Mouse (Mus musculus) heart, embryonic 14.5 days (tissue): ENCODE results near the gene Zfp566. TPM values are rescaled to one million over a fixed set of nuclear protein-coding genes. Genes with fewer than 3 reads are reported as not detected.
"Not testable (repeated sequence)": the region's sequence is repeated elsewhere in the genome, so short reads cannot be mapped to it uniquely, and the experiment has no call there.

ENCODE experiments used
- ATAC-seq: fragments of 200-750 bp; cut with Nextera tagmentation; 2 replicates; pipeline ENCODE4 v1.8.0; 2017; ENCODE audit warnings: low read depth, moderate TSS enrichment; ENCODE audit not compliant: insufficient number of reproducible peaks, insufficient read depth, low FRiP score
- H3K27ac ChIP-seq, 2 experiments: fragments of 200-500 bp in 1 of 2; fragments of 300-500 bp in 1 of 2; sonication (generic) in 1 of 2; replicated peaks in 1 of 2; 2 replicates each; pipeline ENCODE4 v1.5.1; 2012 to 2014; ENCODE audit warnings: low read depth in 2 of 2, low read length in 2 of 2, control low read depth in 1 of 2, mild to moderate bottlenecking in 1 of 2, mixed read lengths in 1 of 2; ENCODE audit not compliant: control insufficient read depth in 1 of 2, insufficient read depth in 1 of 2
- H3K27me3 ChIP-seq: fragments of 300-500 bp; sonication (generic); 2 replicates; pipeline ENCODE4 v1.6.1; 2014; ENCODE audit warnings: mild to moderate bottlenecking, low read length, control low read depth; ENCODE audit not compliant: control insufficient read depth, insufficient read depth
- H3K36me3 ChIP-seq: fragments of 300-500 bp; sonication (generic); 2 replicates; pipeline ENCODE4 v1.6.1; 2014; ENCODE audit warnings: mild to moderate bottlenecking, control low read depth, low read length, mixed read lengths; ENCODE audit not compliant: control insufficient read depth, insufficient read depth
- H3K4me1 ChIP-seq, 2 experiments: fragments of 200-500 bp in 1 of 2; fragments of 300-500 bp in 1 of 2; sonication (generic) in 1 of 2; 2 replicates each; pipeline ENCODE4 v1.6.1; 2012 to 2014; ENCODE audit warnings: low read length in 2 of 2, control low read depth in 1 of 2, mixed read lengths in 1 of 2; ENCODE audit not compliant: control insufficient read depth in 2 of 2, insufficient read depth in 2 of 2
- H3K4me2 ChIP-seq: fragments of 300-500 bp; sonication (generic); 2 replicates; pipeline ENCODE4 v1.6.1; 2014; ENCODE audit warnings: mild to moderate bottlenecking, low read length
- H3K4me3 ChIP-seq, 2 experiments: fragments of 200-500 bp in 1 of 2; fragments of 300-500 bp in 1 of 2; sonication (generic) in 1 of 2; 2 replicates each; pipeline ENCODE4 v1.5.1; 2012 to 2014; ENCODE audit warnings: low read length in 2 of 2, mild to moderate bottlenecking in 2 of 2, control low read depth in 1 of 2, low read depth in 1 of 2, moderate library complexity in 1 of 2; ENCODE audit not compliant: control insufficient read depth in 1 of 2, insufficient read depth in 1 of 2
- H3K9ac ChIP-seq: fragments of 300-500 bp; sonication (generic); 2 replicates; pipeline ENCODE4 v1.6.1; 2014; ENCODE audit warnings: mild to moderate bottlenecking, low read length
- H3K9me3 ChIP-seq: fragments of 300-500 bp; sonication (generic); 2 replicates; pipeline ENCODE4 v1.6.1; 2016; ENCODE audit warnings: low read length, control low read depth; ENCODE audit not compliant: control insufficient read depth
- WGBS: fragments of 180-500 bp; shearing (Covaris S2); extraction: QIAGEN DNeasy Blood & Tissue Kit; methylation state at CpG from one replicate; pipeline ENCODE4 v1.1.7; 2014; 5-methylcytosine and 5-hydroxymethylcytosine counted together
- polyA plus RNA-seq: library from polyadenylated mRNA; unstranded; fragments of >200 nt; fragmentation: Nextera tagmentation; extraction: Ambion mirVana; gene quantifications from 2 replicates; pipeline ENCODE4 v1.2.1, GENCODE M21; 2014

Gene Zfp566
- 5.2 and 6.4 TPM in 2 replicates for polyA plus RNA-seq

DNA sequence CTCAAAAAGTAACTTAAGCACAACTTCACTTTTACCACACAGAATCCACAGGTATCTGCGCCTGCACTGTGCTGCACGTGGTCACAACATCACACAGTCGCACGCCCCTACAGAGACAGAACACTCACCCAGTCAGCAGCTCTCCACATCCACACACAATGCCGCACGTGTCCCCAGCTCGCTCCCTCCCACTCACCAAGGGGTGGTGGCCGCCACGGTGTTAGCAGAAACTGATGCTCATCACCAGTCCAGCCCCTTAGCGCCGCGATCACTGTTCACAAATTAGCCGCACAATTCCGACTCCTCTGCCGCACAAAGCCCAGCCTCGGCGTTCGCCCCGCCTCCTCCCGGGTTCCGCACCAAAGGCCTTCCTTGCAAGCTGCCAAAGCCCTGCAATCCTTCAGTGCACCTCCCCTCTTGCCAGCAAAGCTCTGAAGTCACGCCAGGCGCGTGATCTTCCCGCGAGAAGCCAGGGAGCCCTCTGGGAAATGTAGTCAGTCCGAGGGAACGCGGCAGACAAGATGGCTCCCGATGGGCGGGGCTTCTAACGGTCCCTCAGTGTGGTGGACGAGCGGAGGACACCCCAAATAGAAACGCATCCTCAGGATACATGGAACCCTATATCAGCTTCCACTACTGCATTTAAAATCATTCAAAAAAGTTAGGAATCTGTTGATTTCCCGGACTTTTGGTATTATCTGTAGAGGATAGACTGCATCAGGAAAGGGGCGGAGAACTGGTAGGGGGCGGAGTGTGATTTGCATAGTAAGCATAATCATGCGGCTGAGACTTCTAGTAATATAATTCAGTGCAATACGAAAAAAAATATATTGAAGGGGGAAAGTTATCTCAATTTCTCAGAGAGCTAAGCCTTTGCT, at the start of gene Zfp566, which contains the start of gene Gm26920:
Zfp566 (minus strand) TSS at position 436 of the 878 bp plus-strand sequence.
Gm26920 (minus strand) TSS at position 319 of the 878 bp plus-strand sequence.
- WGBS = under 1% methylated on average over 40 of the region's 40 CpGs
- peak within 1 kb of the TSS; percentile 76 for H3K9ac ChIP-seq
- H3K9me3 ChIP-seq = no peaks in the 10 kb centered on the region
- peaks cover 8% of the 10 kb centered on the region; the same call in 1 of the 2 replicates for H3K36me3 ChIP-seq
- peaks cover 7 to 13% of the 10 kb centered on the region in 2 experiments for H3K4me1 ChIP-seq
- H3K4me3 ChIP-seq = peak within 1 kb of the TSS; percentile 55 to 100
- ATAC-seq = peak; percentile 91
- H3K4me2 ChIP-seq = peak within 1 kb of the TSS; percentile 71
- H3K27me3 ChIP-seq = no peaks in the 10 kb centered on the region
- H3K27ac ChIP-seq = peak within 1 kb of the TSS; percentile 61 to 83

DNA sequence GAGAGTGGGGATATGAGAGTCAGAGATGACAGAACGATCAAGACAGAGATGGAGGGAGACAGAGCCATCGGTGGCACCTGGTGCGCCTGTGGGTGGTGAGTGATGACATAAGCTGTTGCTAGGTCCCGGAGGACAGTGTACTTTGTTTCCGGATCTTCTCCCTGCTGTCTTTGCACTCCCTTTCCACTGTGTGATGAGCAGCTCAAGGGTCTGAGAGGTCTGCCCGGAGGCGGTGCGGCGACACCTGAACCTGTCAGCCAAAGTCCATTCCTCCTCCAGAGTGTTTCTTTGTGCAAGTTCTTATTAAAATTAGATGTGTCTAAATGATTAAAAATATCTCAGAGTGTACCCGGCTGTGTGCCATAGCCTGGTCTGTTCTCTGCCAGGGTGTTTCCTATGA, 46.5 kb upstream of the Zfp566 start:
- H3K27ac ChIP-seq = no peak overlapping the region
- H3K4me2 ChIP-seq = no peak overlapping the region
- H3K27me3 ChIP-seq = no peaks in the 10 kb centered on the region
- peaks cover 58% of the 10 kb centered on the region for H3K36me3 ChIP-seq
- no peak for ATAC-seq
- no peaks in the 10 kb centered on the region for H3K4me1 ChIP-seq
- H3K9ac ChIP-seq = no peak overlapping the region
- WGBS = 89% methylated on average over 10 of the region's 10 CpGs
- H3K9me3 ChIP-seq = no peaks in the 10 kb centered on the region
- H3K4me3 ChIP-seq = no peak overlapping the region

DNA sequence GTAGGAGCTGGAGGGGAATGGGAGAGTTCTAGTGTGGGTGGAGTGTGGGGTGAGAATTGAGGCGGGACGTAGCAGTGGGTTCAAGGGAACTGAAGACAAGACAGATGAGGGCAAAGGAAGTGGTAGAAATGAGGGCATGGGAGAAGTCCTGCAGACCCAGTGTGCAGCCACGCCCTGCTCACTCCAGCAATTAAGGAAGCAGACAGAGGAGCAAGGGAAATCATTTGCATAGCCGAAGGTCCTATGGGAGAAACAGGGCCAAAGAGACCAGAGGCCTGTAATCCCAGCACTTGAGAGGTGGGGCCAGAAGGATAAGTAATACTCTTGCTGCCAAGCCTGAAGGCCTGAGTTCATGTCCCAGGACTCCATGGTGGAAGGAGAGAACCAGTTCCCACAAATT, 42.1 kb upstream of the Zfp566 start:
- Histone ChIP-seq H3K9ac (no peak overlapping the region), H3K9me3 (no peaks in the 10 kb centered on the region), H3K4me2 (no peak overlapping the region), H3K4me3 (no peak overlapping the region), H3K27me3 (no peaks in the 10 kb centered on the region), H3K36me3 (peaks cover 86% of the 10 kb centered on the region), H3K4me1 (no peaks in the 10 kb centered on the region), H3K27ac (no peak overlapping the region)
- no peak for ATAC-seq
- WGBS = 90% methylated on average over 4 of the region's 4 CpGs

DNA sequence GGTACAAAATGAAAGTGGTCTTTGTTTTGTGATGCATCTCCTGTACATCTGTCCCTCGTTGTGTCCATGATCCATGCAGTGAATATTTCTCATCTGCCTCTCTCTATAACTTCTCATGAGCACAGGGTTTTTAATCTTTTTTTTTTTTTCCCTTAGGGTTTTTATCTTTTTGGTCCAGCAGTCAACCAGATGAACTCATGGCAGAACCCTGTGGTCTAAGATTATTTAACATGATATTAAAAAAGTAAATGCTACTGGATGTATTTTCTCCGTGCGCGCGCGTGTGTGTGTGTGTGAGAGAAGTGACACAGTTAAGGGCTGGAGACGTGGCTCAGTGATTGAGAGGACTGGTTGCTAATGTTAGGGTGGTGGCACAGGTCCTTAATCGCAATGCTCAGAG, 39.6 kb upstream of the Zfp566 start:
- Histone ChIP-seq H3K9me3 (no peaks in the 10 kb centered on the region), H3K27ac (no peak overlapping the region), H3K36me3 (peaks cover 94% of the 10 kb centered on the region), H3K9ac (no peak overlapping the region), H3K27me3 (no peaks in the 10 kb centered on the region), H3K4me1 (no peaks in the 10 kb centered on the region), H3K4me2 (no peak overlapping the region), H3K4me3 (no peak overlapping the region)
- ATAC-seq = no peak
- 96% methylated on average over 8 of the region's 8 CpGs for WGBS

DNA sequence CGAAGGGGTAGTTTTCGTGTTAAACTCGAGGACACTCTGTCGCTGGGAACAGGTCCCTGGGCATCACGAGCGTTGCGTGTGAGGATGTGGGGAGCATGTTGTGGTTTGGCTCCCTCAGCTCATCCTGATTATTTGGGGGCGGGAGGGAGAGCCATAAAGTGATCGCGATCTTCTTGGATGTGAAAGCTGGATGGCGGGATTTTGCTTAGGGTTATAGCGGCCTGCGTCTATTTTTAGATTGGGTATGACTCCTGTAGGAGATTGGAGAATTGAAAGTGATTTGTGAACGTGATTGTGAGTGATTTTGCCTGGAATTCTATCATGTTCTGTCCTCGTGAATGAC, 31.8 kb upstream of the Zfp566 start:
- peak overlapping the region; percentile 91 for H3K9ac ChIP-seq
- H3K4me1 ChIP-seq = peaks cover 2 to 5% of the 10 kb centered on the region in 2 experiments; a peak in 2 of 4 replicates
- peak overlapping the region; percentile 80 to 81 for H3K4me3 ChIP-seq
- peak overlapping the region; percentile 40 to 84 for H3K27ac ChIP-seq
- H3K27me3 ChIP-seq = no peaks in the 10 kb centered on the region
- no peaks in the 10 kb centered on the region for H3K9me3 ChIP-seq
- WGBS = 6% methylated on average over 15 of the region's 15 CpGs
- peak overlapping the region; percentile 87 for H3K4me2 ChIP-seq
- ATAC-seq = no peak; the same call in 1 of the 2 replicates
- peaks cover 22% of the 10 kb centered on the region for H3K36me3 ChIP-seq

DNA sequence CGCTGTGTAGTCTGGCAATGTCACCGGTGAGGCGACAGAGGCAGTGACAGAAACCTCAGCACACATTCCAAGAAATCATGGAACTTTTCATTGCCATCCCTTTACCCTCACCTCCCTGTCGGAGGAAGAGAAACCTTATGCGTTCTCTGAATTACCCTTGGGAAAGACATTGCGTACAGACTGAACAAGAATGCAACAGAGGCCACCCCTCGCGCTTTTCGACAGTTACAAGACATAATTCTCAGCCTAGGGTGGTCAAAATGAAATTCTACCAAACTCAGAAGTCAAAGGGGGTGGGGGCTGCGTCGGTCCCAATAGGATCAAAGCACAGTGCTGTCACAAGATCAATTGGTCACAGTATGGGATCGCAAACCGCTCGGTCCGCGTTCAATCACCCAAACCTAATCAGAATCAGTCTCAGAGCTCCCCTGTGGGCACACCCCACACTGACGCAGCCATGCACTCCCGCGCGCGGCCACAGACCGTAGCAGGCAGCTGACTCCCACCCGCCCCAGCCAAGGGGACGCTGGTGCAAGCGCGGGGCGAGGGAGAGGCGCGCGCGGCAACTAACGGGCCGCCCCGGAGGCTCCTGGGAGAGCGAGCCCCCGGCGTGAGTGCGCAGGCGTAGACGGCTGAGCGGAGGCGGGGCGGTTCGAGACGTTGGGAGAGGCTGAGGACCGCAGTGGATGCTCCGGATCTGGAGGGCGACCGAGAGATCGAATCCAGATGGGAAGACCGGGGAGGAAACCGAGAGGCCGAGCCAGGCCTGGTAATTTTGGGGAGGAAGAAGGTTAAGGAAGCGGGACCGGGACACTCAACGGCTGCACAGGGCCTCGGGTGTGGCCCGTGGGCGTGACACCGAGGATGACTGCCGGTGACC, 31.2 kb upstream of the Zfp566 start, which contains the start of gene Zfp382:
Zfp382 (plus strand) TSS at position 635 of the 880 bp plus-strand sequence.
- H3K27me3 ChIP-seq = no peaks in the 10 kb centered on the region
- WGBS = under 1% methylated on average over 61 of the region's 61 CpGs

DNA sequence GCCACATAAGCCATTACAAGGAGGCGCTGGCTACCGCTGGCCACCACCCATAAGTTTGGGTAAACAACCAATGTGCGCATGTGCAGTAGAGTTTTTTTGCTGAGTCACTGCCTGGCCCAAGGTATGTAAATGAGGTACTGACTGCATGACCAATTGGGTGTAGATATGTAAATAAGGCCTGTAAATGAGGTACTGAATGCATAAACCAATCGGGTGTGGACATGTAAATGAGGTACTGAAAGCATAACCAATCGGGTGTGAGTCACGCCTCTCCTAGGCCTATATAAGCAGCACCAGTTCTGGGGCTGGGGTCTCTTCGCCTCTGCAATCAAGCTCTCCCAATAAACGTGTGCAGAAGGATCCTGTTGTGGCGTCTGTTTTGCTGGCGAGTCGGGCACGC, 27.6 kb upstream of the Zfp566 start:
- not testable (repeated sequence) for H3K36me3 ChIP-seq, H3K4me2 ChIP-seq, H3K27ac ChIP-seq, H3K9ac ChIP-seq, ATAC-seq, H3K4me3 ChIP-seq, H3K27me3 ChIP-seq, H3K4me1 ChIP-seq
- WGBS = 89% methylated on average over 12 of the region's 12 CpGs
- H3K9me3 ChIP-seq = peaks cover 18% of the 10 kb centered on the region

More for the DNA sequence above, 31.2 kb upstream of the Zfp566 start, which contains the start of gene Zfp382:
- Histone ChIP-seq H3K27ac (peak within 1 kb of the TSS; percentile 40 to 84), H3K4me2 (peak within 1 kb of the TSS; percentile 87), H3K36me3 (peaks cover 15% of the 10 kb centered on the region), H3K9ac (peak within 1 kb of the TSS; percentile 91), H3K4me3 (peak within 1 kb of the TSS; percentile 80 to 81), H3K4me1 (peaks cover 2 to 5% of the 10 kb centered on the region in 2 experiments; a peak in 2 of 4 replicates), H3K9me3 (no peaks in the 10 kb centered on the region)
- peak; percentile 94 for ATAC-seq
